ENCODE assay signal across 8 mouse cellular contexts in genomic region chr5:144794687-144795086, GRCm38 (mm10). TPM values are rescaled to one million over a fixed set of nuclear protein-coding genes. Genes with fewer than 3 reads are reported as not detected.
A peak's percentile ranks its signal among the peaks of the same experiment; 100 is the strongest.
DNase-seq lines count a peak whose midpoint lies in the region; ATAC-seq and TF ChIP-seq lines count a peak whose summit lies in the region.

No protein-coding gene starts in this region.

- no peaks in the 10 kb centered on the region for H3K4me1 ChIP-seq in hindbrain, embryonic 10.5 days (replicated peaks)
- no peaks in the 10 kb centered on the region for H3K4me1 ChIP-seq in hindbrain, embryonic 16.5 days (ENCODE audit: control insufficient read depth, insufficient read depth, low read depth, low read length)
- H3K4me1 ChIP-seq in ES-Bruce4 (ENCODE audit: control insufficient read depth, insufficient read depth, low read length), result no peaks in the 10 kb centered on the region
- peaks cover 4% of the 10 kb centered on the region; the same call in 1 of the 2 replicates for H3K4me1 ChIP-seq in liver, embryonic 13.5 days (replicated peaks)
- no peaks in the 10 kb centered on the region for H3K4me1 ChIP-seq in stomach, postnatal 0 days (replicated peaks; ENCODE audit: control insufficient read depth, insufficient read depth)

- H3K9ac ChIP-seq in hindbrain, embryonic 16.5 days (ENCODE audit: low read depth, low read length), result no peak overlapping the region
- no peak overlapping the region for H3K9ac ChIP-seq in ES-Bruce4 (ENCODE audit: low read depth, poor library complexity, severe bottlenecking)
- H3K9ac ChIP-seq in liver, embryonic 13.5 days, result no peak overlapping the region
- no peak overlapping the region for H3K9ac ChIP-seq in stomach, postnatal 0 days (ENCODE audit: low read length)

- WGBS in hindbrain, embryonic 10.5 days, result 82% methylated on average over 6 of the region's 6 CpGs
- 70% methylated on average over 6 of the region's 6 CpGs for WGBS in hindbrain, embryonic 16.5 days
- WGBS in liver, embryonic 13.5 days (ENCODE audit: insufficient replicate concordance), result 71% methylated on average over 6 of the region's 6 CpGs
- WGBS in stomach, postnatal 0 days, result 68% methylated on average over 6 of the region's 6 CpGs

- no peaks in the 10 kb centered on the region for H3K27me3 ChIP-seq in hindbrain, embryonic 10.5 days (ENCODE audit: insufficient read depth, poor library complexity, severe bottlenecking)
- H3K27me3 ChIP-seq in hindbrain, embryonic 16.5 days (replicated peaks; ENCODE audit: control insufficient read depth, insufficient read depth, low read length), result no peaks in the 10 kb centered on the region
- H3K27me3 ChIP-seq in ES-Bruce4 (ENCODE audit: control insufficient read depth, insufficient read depth, low read length, poor library complexity, severe bottlenecking), result no peaks in the 10 kb centered on the region
- H3K27me3 ChIP-seq in liver, embryonic 13.5 days, result no peaks in the 10 kb centered on the region
- no peaks in the 10 kb centered on the region for H3K27me3 ChIP-seq in stomach, postnatal 0 days (ENCODE audit: control insufficient read depth, insufficient read depth, low read length)

- H3K4me3 ChIP-seq in hindbrain, embryonic 10.5 days, result no peak overlapping the region
- H3K4me3 ChIP-seq in hindbrain, embryonic 16.5 days (ENCODE audit: low read length), result no peak overlapping the region
- H3K4me3 ChIP-seq in ES-Bruce4 (ENCODE audit: low read depth, low read length), result no peak overlapping the region
- no peak overlapping the region for H3K4me3 ChIP-seq in liver, embryonic 13.5 days (replicated peaks)
- no peak overlapping the region for H3K4me3 ChIP-seq in stomach, postnatal 0 days (ENCODE audit: low read depth, low read length)

- H3K4me2 ChIP-seq in hindbrain, embryonic 16.5 days (ENCODE audit: low read length), result no peak overlapping the region
- H3K4me2 ChIP-seq in liver, embryonic 13.5 days, result no peak overlapping the region
- H3K4me2 ChIP-seq in stomach, postnatal 0 days (replicated peaks; ENCODE audit: low read depth), result no peak overlapping the region

- peak; percentile 16 for DNase-seq in hindbrain, embryonic 10.5 days (ENCODE audit: low spot score)
- DNase-seq in brain, embryonic 14.5 days (ENCODE audit: low read depth), result peak; percentile 58
- DNase-seq in liver, embryonic 13.5 days, result no peak
- peak; percentile 29 for DNase-seq in stomach, postnatal 0 days (ENCODE audit: low spot score)
- no peak for DNase-seq in gastrocnemius, adult 8-10 months (ENCODE audit: low spot score in 2 of 2)

- peaks cover 100% of the 10 kb centered on the region for H3K36me3 ChIP-seq in hindbrain, embryonic 10.5 days
- peaks cover 70% of the 10 kb centered on the region for H3K36me3 ChIP-seq in hindbrain, embryonic 16.5 days (ENCODE audit: control insufficient read depth, insufficient read depth, low read length)
- H3K36me3 ChIP-seq in ES-Bruce4 (ENCODE audit: control insufficient read depth, insufficient read depth, low read length, poor library complexity, severe bottlenecking), result peaks cover 26% of the 10 kb centered on the region
- H3K36me3 ChIP-seq in liver, embryonic 13.5 days, result peaks cover 99% of the 10 kb centered on the region
- peaks cover 60% of the 10 kb centered on the region for H3K36me3 ChIP-seq in stomach, postnatal 0 days (ENCODE audit: control insufficient read depth, insufficient read depth, low read length)

- no peak for ATAC-seq in hindbrain, embryonic 16.5 days
- ATAC-seq in granulocyte monocyte progenitor cell, adult 5-6 weeks (replicated peaks; ENCODE audit: poor library complexity, severe bottlenecking), result peak; percentile 64
- peak; percentile 45 for ATAC-seq in liver, embryonic 13.5 days (ENCODE audit: low read depth)
- ATAC-seq in stomach, postnatal 0 days (ENCODE audit: low FRiP score, low TSS enrichment), result peak; percentile 40; the same call in 1 of the 2 replicates

- no peak for TF ChIP-seq EP300 in ES-Bruce4 (IDR thresholded peaks at IDR 0.05; ENCODE audit: insufficient read depth, low read depth, low read length)
- no peak for TF ChIP-seq EP300 in stomach, postnatal 0 days (optimal IDR thresholded peaks at IDR 0.05)

- no peak overlapping the region for H3K27ac ChIP-seq in hindbrain, embryonic 10.5 days
- no peak overlapping the region for H3K27ac ChIP-seq in hindbrain, embryonic 16.5 days (ENCODE audit: low read depth, low read length)
- no peak overlapping the region for H3K27ac ChIP-seq in ES-Bruce4 (ENCODE audit: insufficient read depth, low read length)
- H3K27ac ChIP-seq in liver, embryonic 13.5 days, result no peak overlapping the region
- H3K27ac ChIP-seq in stomach, postnatal 0 days (replicated peaks), result no peak overlapping the region

- TF ChIP-seq POLR2A in ES-Bruce4 (IDR thresholded peaks at IDR 0.05; ENCODE audit: insufficient read depth, low read length), result no peak
- TF ChIP-seq POLR2A in brain, embryonic 14.5 days (IDR thresholded peaks at IDR 0.05; ENCODE audit: borderline replicate concordance, extremely low read depth, insufficient read depth, insufficient read length, poor library complexity, severe bottlenecking), result no peak

- no peaks in the 10 kb centered on the region for H3K9me3 ChIP-seq in hindbrain, embryonic 10.5 days
- H3K9me3 ChIP-seq in hindbrain, embryonic 16.5 days (ENCODE audit: control insufficient read depth, low read length), result no peaks in the 10 kb centered on the region
- no peaks in the 10 kb centered on the region for H3K9me3 ChIP-seq in ES-Bruce4 (replicated peaks; ENCODE audit: control insufficient read depth, insufficient read depth, low read length, poor library complexity, severe bottlenecking)
- H3K9me3 ChIP-seq in liver, embryonic 13.5 days (replicated peaks), result no peaks in the 10 kb centered on the region
- no peaks in the 10 kb centered on the region for H3K9me3 ChIP-seq in stomach, postnatal 0 days (ENCODE audit: control insufficient read depth, low read length)

- peak; percentile 97 for TF ChIP-seq CTCF in ES-Bruce4 (IDR thresholded peaks at IDR 0.05; ENCODE audit: low read depth, low read length)
- peak; percentile 63 for TF ChIP-seq CTCF in brain, embryonic 14.5 days (IDR thresholded peaks at IDR 0.05; ENCODE audit: borderline replicate concordance, extremely low read depth, insufficient read depth, insufficient read length)
- TF ChIP-seq CTCF in stomach, postnatal 0 days (IDR thresholded peaks at IDR 0.05; ENCODE audit: low read depth), result peak; percentile 75

RNA-seq across cellular contexts. Expression of gene Trrap, which starts 27.2 kb away (rescaled TPM):
- 80.3 and 80.7 TPM in 2 replicates for polyA plus RNA-seq in hindbrain, embryonic 10.5 days (2016; fragmentation: Nextera tagmentation; extraction: Ambion mirVana)
- 60.3 and 65.5 TPM in 2 replicates for polyA plus RNA-seq in hindbrain, embryonic 16.5 days (2015; fragmentation: Nextera tagmentation; extraction: Ambion mirVana)
- 106 and 116 TPM in 2 replicates for polyA plus RNA-seq in ES-Bruce4 (2011; ENCODE audit: insufficient read depth, insufficient read length, low read depth, missing spikeins)
- polyA plus RNA-seq in brain, embryonic 14.5 days (2012; rRNA removed), result 160 and 198 TPM in 2 replicates
- 76.4 and 91.5 TPM in 2 replicates for total RNA-seq in granulocyte monocyte progenitor cell, adult 5-6 weeks (2014; fragmentation: Nextera tagmentation)
- 43.8 and 48.9 TPM in 2 replicates for total RNA-seq in granulocyte monocyte progenitor cell, adult 5-6 weeks (2017)
- 14.3 and 17.2 TPM in 2 replicates for polyA plus RNA-seq in liver, embryonic 13.5 days (2015; fragmentation: Nextera tagmentation; extraction: Ambion mirVana)
- 22.7 TPM in 2 replicates for polyA plus RNA-seq in stomach, postnatal 0 days (2015; fragmentation: Nextera tagmentation; extraction: Ambion mirVana)
- 10 to 100 TPM; 20.3 to 28.4 (median 24.6) TPM for total RNA-seq in gastrocnemius, adult 8-10 months (2022)

RNA-seq across cellular contexts. Expression of gene Tmem130, which starts 33.1 kb away (rescaled TPM):
- 1.6 and 13.8 TPM in 2 replicates for polyA plus RNA-seq in hindbrain, embryonic 10.5 days (2016; fragmentation: Nextera tagmentation; extraction: Ambion mirVana)
- polyA plus RNA-seq in hindbrain, embryonic 16.5 days (2015; fragmentation: Nextera tagmentation; extraction: Ambion mirVana), result 499 and 500 TPM in 2 replicates
- 1.8 and 2.9 TPM in 2 replicates for polyA plus RNA-seq in ES-Bruce4 (2011; ENCODE audit: insufficient read depth, insufficient read length, low read depth, missing spikeins)
- 229 and 307 TPM in 2 replicates for polyA plus RNA-seq in brain, embryonic 14.5 days (2012; rRNA removed)
- 1.6 TPM in 1 of 2 replicates, not detected in the other for total RNA-seq in granulocyte monocyte progenitor cell, adult 5-6 weeks (2014; fragmentation: Nextera tagmentation)
- total RNA-seq in granulocyte monocyte progenitor cell, adult 5-6 weeks (2017), result not detected in 2 replicates
- 0.57 and 0.95 TPM in 2 replicates for polyA plus RNA-seq in liver, embryonic 13.5 days (2015; fragmentation: Nextera tagmentation; extraction: Ambion mirVana)
- polyA plus RNA-seq in stomach, postnatal 0 days (2015; fragmentation: Nextera tagmentation; extraction: Ambion mirVana), result 2.9 and 3.2 TPM in 2 replicates
- under 1 TPM in 1 of 4 experiments, not detected in 3; 0.10 TPM for total RNA-seq in gastrocnemius, adult 8-10 months (2022)

Comparison
In these comparisons a context has a peak if more than half of its experiments do, and no peak if none do; other contexts are left out.
1. RNA of gene Tmem130, which starts 33.1 kb away (polyA plus RNA-seq): 499 to 500 TPM in hindbrain, embryonic 16.5 days and 229 to 307 TPM in brain, embryonic 14.5 days; 1.6 to 13.8 TPM in hindbrain, embryonic 10.5 days, 2.9 to 3.2 TPM in stomach, postnatal 0 days, 1.8 to 2.9 TPM in ES-Bruce4 and 0.57 to 0.95 TPM in liver, embryonic 13.5 days; every median in the first group is over 10 times any median in the second.
2. DNase-seq: peak in hindbrain, embryonic 10.5 days (single experiment), brain, embryonic 14.5 days (single experiment) and stomach, postnatal 0 days (single experiment); none in liver, embryonic 13.5 days (single experiment) and gastrocnemius, adult 8-10 months (0 of 2).
3. Peak in every context shown above with its lines, with median percentiles within 50 percentile points of each other: CTCF ChIP-seq.